Mouse (Mus musculus): ENCODE measurements around the gene Gpbp1.

Gpbp1 gene

DNA sequence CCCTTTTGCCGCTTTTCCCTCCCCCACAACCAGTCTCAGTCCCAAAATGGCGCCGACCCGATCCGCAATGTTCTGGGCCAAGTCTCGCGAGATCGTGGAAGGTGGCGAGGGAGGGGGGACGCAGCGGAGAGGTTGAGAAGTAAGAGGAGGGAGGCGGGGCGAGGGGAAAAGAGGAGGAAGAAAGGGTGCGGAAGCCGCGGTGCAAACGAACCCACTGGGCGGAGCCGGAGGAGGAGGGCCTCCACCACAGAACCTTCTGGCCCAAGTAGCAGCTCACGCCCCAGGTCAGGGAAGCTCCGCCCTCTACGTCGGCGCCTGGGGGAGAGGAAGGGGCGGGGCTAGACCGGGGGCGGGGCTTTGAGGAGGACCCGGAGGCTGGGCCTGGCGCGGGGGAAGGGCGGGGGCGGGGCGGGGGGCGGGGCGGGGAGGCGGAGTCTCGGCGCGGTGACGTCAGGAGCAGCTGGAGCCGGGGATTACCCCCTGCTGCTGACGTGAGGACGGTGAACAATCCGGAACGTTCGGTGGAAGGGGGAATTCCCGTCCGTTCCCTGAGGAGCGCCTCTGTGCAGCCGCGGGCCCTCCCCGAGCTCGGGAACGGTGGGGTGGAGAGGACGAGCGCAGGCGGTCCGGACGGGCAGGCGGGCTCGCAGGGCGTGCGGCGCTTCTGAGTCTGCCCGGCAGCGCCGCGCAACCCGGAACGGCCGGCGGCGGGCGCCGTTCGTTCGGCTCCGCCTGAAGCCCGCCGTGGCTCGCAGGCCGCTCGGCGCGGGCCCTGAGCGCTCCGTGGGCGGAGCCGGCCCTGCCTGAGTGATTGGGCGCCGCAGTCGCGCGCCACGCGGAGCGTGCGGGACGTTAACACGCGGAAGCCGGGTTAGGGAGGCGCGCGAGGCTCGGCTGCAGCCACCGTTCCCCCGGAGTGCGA is at the start of gene Gpbp1:
TSS of gene Gpbp1 (minus strand) at position 310 of the 922 bp plus-strand sequence.
- peak; percentile 100 for DNase-seq

GRCm38 (mm10) chr13:111537718-111538117 is 47.8 kb upstream of the Gpbp1 start:
- no peak for DNase-seq

DNA sequence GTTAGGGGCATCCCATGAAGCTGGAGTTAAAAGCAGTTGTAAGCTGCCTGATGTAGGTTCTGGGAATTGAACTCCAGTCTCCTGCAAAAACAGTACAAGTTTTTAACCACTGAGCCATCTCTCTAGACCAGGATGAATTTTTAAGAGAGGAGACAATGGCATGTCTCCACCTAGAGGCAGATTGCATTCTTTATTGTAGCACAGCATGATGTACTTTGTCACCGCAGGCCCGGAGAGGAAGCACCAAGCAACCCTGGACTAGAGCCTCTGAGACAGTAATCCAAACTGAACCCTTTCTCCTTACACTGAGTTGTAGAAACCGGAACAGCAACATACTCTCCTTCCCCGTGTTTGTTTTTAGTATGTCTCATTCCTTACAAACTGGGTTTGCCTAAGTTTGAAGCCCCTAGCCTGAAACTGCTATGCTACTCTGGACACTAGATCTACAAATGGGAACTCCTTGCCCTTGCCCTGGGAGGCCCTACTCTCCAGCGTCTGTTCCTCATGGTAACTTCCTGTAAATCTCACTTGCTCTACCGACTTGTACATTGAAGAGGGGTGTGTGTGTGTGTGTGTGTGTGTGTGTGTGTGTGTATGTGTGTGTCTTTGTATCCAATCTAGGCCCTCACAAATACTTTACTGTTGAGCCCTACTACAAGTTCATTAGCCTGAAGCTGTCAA is 46.4 kb upstream of the Gpbp1 start:
- no peak for DNase-seq

DNA sequence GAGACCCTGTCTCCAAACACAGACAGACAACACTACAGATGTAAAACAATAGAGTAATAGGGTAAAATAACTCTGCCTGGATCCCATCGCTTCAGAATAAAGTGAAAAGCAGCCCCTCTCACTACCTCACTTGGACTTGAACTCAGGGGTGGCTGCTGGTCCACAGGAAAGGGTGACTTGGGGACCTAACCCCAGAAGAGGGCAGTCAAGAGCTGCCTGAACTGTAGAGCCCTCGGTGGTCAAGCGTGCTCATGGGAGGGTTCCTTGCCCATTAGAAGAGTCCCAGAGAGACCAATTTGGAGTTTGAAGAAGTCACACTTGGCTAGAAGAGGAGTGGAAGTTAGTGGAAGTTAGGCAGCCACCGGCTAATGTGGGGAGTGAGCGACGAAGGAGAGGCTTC is 44.2 kb upstream of the Gpbp1 start:
- peak; percentile 37 to 38 for DNase-seq

GRCm38 (mm10) chr13:111532178-111532948 is 42.5 kb upstream of the Gpbp1 start:
- peak; percentile 32 to 35 for DNase-seq

DNA sequence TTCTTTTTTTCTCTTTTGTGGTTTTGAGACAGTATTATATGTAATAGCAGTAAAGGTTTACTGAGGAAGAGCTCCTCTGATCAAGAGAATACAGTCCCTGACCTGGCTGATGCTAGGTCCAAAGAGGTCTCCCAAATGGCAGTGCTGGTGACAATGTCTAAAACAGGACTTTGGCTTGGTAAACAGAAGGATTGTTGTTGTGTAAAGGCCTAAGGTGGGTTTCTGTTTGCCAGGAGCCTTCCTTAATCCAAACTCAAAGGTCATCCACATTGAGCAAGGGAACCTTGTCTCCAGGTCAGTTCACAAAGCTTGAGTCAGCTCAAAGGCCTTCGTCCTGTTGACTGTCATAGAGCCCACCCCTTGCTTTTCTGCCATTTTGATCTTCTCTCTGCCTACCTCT is 41.8 kb upstream of the Gpbp1 start:
- no peak for DNase-seq

DNA sequence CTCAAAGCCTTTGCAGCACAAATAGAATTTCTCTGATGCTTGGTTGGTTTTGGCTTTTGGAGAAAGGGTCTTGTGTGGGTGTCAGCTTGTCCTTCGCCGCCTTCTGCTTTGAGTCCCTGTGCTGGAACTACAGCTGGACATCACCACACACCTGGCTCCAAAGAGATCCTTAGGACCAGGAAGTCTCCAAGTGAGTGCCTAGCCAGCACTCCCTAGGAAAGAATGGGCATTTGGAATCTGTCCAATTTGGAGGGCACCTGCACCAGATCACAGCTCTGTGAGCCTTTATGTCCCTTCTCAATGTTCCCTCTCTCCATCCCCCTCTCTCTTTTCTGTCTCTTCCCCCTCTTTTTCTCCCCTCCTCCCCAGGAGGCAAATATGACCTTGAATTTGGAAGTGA is 34.4 kb upstream of the Gpbp1 start:
- no peak for DNase-seq

DNA sequence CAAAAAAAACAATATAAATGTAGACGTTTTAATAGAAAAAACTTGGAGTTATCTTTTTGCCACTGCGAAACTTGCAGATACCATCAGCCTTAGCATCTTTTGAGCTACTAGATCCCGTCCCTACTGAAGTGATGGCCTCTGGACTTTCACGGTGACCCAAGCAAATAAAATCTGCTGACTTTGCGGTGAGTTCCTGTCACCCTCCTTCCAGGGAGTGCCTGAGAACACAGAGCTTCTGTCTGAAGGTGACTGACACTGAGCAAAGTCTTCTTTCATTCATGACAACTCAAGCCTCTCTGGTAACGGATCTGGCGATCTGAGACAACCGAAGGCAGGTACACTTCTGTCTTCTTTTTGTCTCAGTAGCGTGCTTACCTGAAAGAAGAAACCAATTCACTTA is 32.4 kb upstream of the Gpbp1 start:
- DNase-seq: no peak

DNA sequence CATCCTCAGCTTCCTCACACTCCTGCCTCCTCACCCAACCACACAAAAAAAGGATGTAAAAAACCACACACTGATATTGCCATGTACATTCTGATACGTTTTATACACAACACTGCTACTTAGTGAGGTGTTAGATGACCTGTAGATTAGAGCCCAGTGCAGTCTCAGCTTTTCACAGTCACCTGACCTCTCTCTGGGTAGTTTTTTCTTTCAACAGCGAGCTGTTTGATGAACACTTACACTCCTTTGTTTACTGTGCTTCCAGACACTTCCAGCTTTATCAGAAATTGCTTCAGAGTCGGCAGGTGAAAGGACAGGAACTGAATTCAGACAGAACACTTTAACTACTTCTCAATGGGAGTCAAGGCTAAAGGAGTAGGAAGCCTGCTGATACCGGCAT is 30.5 kb upstream of the Gpbp1 start:
- no peak for DNase-seq

DNA sequence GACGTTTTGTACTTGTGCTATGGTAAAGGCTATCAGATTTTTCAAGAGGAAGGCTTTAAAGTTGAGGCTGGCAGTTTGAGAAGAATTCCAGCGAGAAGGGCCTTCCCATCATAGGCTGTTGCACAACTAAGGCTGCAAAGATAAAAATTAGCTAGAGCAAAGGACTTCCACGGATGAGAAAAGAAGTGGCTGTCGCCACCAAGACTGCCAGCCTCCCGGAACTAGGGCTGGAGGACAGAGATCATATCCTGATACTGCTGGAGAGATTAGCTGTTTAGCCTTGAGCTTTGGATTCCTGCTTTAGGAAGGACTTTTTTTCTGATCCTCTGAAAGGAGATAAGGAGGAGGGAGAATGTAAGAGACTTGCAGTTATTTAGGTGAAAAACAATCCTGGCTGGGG is 28.4 kb upstream of the Gpbp1 start:
- DNase-seq: no peak

- no peak for DNase-seq
Observed at GRCm38 (mm10) chr13:111516385-111517150, 26.7 kb upstream of the Gpbp1 start.

GRCm38 (mm10) chr13:111509385-111509784 is 19.5 kb upstream of the Gpbp1 start:
- DNase-seq: no peak

GRCm38 (mm10) chr13:111508645-111509044 is 18.7 kb upstream of the Gpbp1 start:
- DNase-seq: no peak

DNA sequence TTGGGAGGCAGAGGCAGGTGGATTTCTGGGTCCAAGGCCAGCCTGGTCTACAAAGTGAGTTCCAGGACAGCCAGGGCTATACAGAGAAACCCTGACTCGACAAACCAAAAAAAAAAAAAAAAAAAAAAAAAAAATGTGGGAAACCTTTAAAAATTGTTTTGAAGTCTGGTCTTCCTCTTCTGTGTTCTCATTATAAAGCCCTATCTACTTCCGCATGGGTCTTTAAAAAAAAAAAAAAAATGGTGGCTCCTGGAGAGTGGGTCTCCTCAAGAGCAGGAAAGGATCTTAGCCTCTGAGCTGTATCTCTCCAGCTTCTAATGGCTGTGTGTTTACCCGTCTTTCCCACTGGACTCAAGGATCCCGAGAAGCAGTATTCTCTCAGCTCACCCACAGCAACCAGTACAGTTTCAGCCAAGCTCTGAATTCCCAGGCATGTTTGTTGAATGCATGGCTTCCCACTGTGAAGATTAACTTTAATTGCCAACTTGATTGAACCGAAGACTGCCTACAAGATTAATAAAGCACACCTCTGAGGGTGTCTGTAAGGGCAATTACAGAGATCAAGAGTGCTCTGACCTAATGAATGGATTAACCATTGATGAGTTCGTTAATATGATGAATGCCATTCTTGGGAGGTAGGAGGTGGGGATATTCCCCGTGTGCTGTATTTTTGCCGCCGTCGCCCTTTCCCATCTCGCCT is 4.6 kb upstream of the Gpbp1 start:
- no peak for DNase-seq

GRCm38 (mm10) chr13:111491046-111491756 is 1.3 kb upstream of the Gpbp1 start:
- DNase-seq: peak in 1 of 2 experiments; percentile 16

- DNase-seq: no peak
Observed at GRCm38 (mm10) chr13:111489502-111489801, 459 bp downstream of the Gpbp1 start.

DNA sequence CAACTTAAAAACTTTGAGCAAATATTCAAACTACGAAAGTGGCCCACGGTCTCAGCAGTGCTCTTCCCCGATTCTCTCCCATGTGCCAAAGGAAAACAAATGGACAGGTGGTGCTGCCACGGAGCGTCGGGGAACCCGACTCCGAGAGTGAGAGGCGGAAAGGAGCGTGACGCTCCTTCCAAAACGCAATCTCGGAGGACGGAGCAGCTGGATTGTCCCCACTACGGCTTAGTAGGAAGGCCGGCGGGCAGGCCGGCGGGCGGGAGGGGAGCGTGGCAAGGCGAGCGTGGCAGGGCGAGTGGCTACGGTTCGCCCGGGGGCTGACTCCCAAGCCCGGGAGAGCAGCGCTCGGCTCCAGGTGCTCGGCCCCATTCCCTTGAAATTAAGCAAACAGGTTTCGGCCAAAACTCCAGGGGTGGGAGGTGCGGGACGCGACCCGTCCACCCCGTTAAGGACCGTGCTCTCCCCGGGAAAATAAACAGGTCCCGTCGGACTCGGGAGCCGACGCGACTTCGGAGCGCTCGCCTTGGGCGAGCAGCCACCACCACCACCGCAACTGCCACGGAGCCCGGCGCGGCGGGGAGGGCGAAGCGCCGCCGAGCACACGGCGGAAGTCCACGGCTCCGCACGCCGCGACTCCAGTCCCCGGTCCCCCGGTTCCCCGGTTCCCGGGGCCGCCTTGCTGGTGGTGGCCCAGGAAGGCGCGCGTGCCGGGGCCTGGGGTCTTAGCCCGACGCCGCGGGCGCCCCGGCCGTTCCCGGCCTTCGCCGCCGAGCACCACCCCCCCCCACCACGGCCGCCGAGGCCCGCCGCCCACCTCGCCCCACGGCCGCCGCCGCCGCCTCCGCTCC is 1.0 kb downstream of the Gpbp1 start:
- peak; percentile 62 for DNase-seq

- DNase-seq: no peak
Observed at GRCm38 (mm10) chr13:111477695-111478094, 12.2 kb downstream of the Gpbp1 start.

DNA sequence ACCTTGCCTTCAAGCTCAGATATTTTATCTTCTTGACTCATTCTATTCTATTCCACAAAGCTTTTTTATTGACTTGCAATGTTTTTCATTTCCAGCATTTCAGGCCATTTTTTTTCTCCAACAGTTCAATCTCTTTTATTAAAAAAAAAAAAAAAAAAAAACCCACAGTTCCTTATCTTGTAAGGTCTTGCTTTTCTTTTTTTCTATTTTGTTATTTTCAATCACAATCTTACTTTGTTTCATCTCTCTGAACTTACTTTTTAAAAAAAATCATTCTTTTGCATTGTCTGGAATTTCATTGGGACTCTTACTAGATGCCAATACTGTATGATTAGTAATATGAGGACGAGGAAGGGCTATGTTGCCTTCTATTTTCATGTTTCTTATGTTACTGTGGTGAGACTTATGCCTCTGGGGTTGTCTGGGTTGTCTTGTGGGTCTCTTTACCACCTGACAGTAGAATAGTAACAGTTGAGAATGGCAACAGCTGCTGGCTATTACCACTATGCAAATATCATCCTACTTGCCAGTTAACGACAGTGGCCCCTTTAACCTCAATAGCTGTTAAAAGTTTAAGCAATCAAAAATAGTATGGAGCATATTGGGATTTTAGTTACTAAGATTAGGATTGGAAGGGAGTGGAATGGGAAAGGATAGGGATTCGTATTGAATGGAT is 19.2 kb downstream of the Gpbp1 start:
- no peak for DNase-seq

GRCm38 (mm10) chr13:111467350-111467749 is 22.6 kb downstream of the Gpbp1 start:
- DNase-seq: no peak
